Mouse (Mus musculus) neural tube, embryonic 12.5 days (tissue): ENCODE measurements at regions not wholly inside any gene's neighbourhood (a gene's known extent, or its start where the extent isn't known, plus 50 kb on each side); places are given as distances from the start of the nearest gene placed in this dataset.
A peak's percentile ranks its signal among the peaks of the same experiment; 100 is the strongest.

ENCODE experiments used
- ATAC-seq: fragments of 200-750 bp; cut with Nextera tagmentation; 2 replicates; pipeline ENCODE4 v1.8.0; 2017; ENCODE audit warnings: low read depth, mild to moderate bottlenecking, moderate TSS enrichment, moderate library complexity; ENCODE audit not compliant: low FRiP score
- H3K27ac ChIP-seq: fragments of 300-500 bp; sonication (generic); 2 replicates; pipeline ENCODE4 v1.5.1; 2016
- H3K27me3 ChIP-seq: fragments of 300-500 bp; sonication (generic); replicated peaks from 2 replicates; pipeline ENCODE4 v1.6.1; 2016; ENCODE audit warnings: mild to moderate bottlenecking
- H3K36me3 ChIP-seq: fragments of 300-500 bp; sonication (generic); 2 replicates; pipeline ENCODE4 v1.6.1; 2016; ENCODE audit warnings: mild to moderate bottlenecking
- H3K4me1 ChIP-seq: fragments of 300-500 bp; sonication (generic); 2 replicates; pipeline ENCODE4 v1.6.1; 2016
- H3K4me2 ChIP-seq: fragments of 300-500 bp; sonication (generic); replicated peaks from 2 replicates; pipeline ENCODE4 v1.6.1; 2016; ENCODE audit warnings: mild to moderate bottlenecking
- H3K4me3 ChIP-seq: fragments of 300-500 bp; sonication (generic); 2 replicates; pipeline ENCODE4 v1.5.1; 2016
- H3K9ac ChIP-seq: fragments of 300-500 bp; sonication (generic); 2 replicates; pipeline ENCODE4 v1.6.1; 2016; ENCODE audit warnings: mild to moderate bottlenecking
- H3K9me3 ChIP-seq: fragments of 300-500 bp; sonication (generic); 2 replicates; pipeline ENCODE4 v1.6.1; 2016; ENCODE audit warnings: mild to moderate bottlenecking
- WGBS: fragments of 180-500 bp; shearing (Covaris S2); methylation state at CpG from one replicate; pipeline ENCODE4 v1.1.7; 2016; 5-methylcytosine and 5-hydroxymethylcytosine counted together

DNA sequence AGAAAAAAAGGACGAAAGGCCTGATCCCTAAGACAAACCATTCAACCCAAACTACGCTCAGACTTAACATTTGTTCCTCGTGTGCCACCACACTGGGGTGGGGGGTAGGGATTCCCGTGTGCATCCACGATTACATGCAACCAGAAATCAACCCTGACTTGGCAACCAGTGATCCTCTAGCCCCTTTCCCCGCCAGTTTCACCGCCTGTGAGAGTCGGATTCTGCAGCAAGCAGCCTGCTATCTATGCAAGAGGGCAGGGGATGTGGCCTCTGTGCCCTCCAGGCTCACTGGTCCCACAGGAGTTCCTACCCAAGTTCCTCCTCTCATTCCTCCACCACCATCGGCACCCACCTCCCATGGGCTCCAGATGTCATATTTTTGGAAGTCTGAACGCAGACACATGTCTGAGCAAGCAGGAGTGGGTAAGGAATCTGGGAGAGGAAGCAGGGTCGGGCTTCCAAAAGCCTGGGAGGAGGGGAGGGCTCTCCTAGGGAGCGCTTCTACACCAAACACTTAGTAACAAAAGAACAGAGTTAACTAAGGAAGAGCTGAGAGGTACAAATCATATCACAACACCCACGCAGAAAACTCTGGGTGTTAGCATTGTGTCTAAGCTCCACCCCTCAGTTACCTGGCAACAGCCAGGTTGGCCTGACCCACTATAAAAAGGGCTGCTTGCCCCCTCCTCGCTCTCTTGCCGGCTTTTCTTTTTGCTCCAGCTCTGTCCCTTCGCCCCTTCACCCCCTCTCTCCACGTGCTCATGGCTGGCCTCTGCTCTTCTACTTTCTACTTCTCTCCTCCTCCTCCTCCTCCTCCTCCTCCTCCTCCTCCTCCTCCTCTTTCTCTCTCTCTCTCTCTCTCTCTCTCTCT is 127.9 kb upstream of the Arid1b start:
- no peaks in the 10 kb centered on the region for H3K27me3 ChIP-seq
- 38% methylated on average over 17 of the region's 17 CpGs for WGBS
- H3K4me3 ChIP-seq, result no peak overlapping the region
- H3K4me2 ChIP-seq, result peak overlapping the region; percentile 47
- 0 out of 2 replicates have a peak, but pooled peaks have one; percentile 21 for ATAC-seq
- no peaks in the 10 kb centered on the region for H3K36me3 ChIP-seq
- 0 out of 2 replicates have a peak overlapping the region, but pooled peaks have one; percentile 23 for H3K27ac ChIP-seq
- peaks cover 21% of the 10 kb centered on the region for H3K4me1 ChIP-seq
- H3K9ac ChIP-seq, result peak overlapping the region; percentile 38; the same call in 1 of the 2 replicates
- H3K9me3 ChIP-seq, result no peaks in the 10 kb centered on the region

DNA sequence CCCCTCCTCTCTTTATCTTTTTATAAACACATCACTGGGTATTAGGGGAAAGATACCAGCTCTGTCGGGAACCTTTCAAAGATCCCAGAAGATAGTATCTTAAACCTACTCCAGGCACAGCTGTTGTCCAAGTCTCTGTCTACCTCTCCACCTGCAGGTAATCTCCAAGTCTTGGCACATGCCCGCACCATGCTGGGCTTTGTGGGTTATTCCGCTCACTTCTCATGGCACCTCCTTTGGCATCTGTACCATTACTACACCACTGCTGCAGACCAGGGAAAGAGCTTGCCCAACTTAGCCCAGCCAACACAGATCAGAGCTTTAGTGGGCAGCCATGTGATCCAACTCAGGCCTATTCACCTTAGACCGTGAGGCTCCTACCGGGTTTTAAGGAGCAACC is 127.0 kb upstream of the Arid1b start:
- no peak overlapping the region for H3K9ac ChIP-seq

DNA sequence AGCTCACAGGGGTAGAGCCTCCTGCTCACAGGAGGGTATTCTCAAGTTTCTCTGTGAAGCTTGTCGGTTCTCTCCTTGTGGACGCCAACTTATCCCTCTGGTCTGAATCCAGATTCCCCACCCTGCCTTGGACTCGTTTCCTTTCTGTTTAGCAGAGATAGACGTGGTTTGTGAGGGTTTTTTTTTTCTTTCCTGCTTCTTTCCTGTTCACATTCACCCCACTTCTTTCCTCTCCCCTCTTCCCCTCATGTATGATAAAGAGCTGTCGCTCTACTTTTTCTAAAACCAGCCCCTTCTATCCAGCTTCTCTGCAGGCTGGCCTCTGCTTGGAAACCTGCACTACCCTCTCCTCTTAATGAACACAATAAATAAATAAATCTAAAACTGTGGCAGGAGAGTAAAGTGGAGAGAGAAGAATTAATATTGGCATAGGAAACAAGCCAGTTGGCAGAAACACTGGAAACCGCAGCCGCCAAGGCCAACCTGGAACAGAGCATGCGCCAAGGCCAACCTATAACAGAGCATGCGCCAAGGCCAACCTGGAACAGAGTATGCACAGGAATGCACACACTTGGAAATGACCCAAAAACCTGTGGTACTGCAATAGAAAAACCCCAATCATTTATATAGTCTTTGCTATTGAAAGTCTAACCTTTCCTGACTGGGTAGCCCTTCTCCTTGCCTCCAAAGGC is 126.2 kb upstream of the Arid1b start:
- no peak overlapping the region for H3K4me2 ChIP-seq
- no peaks in the 10 kb centered on the region for H3K9me3 ChIP-seq
- no peak overlapping the region for H3K27ac ChIP-seq
- no peaks in the 10 kb centered on the region for H3K36me3 ChIP-seq
- no peak for ATAC-seq
- peaks cover 21% of the 10 kb centered on the region for H3K4me1 ChIP-seq
- H3K27me3 ChIP-seq, result no peaks in the 10 kb centered on the region
- H3K9ac ChIP-seq, result no peak overlapping the region
- WGBS, result 90% methylated on average over 9 of the region's 9 CpGs
- no peak overlapping the region for H3K4me3 ChIP-seq

More for the DNA sequence above, 127.0 kb upstream of the Arid1b start:
- no peaks in the 10 kb centered on the region for H3K9me3 ChIP-seq
- no peak overlapping the region for H3K27ac ChIP-seq
- no peak for ATAC-seq
- H3K27me3 ChIP-seq, result no peaks in the 10 kb centered on the region
- peaks cover 21% of the 10 kb centered on the region for H3K4me1 ChIP-seq
- no peak overlapping the region for H3K4me2 ChIP-seq
- H3K36me3 ChIP-seq, result no peaks in the 10 kb centered on the region
- 93% methylated on average over 5 of the region's 5 CpGs for WGBS
- H3K4me3 ChIP-seq, result no peak overlapping the region

DNA sequence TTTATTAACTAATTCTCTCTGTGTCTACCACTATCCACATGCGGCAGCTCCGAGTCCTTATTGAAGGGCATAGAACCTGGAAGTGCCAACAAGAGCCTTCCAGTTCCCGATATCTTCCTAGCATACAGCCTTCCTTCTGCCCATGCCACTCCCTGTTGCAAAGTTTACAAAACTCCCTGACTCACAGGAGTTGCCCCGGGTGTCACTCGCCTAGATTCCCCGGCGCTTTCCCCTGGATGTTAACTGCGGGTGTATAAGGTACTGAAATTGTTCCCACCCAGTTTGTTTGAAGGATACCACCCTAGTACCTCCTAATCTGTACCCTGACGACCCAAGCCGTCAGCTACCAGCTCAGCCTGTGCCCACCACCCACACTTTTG is 125.7 kb upstream of the Arid1b start:
- ATAC-seq, result no peak
- no peaks in the 10 kb centered on the region for H3K9me3 ChIP-seq
- H3K9ac ChIP-seq, result no peak overlapping the region
- H3K27ac ChIP-seq, result no peak overlapping the region
- no peak overlapping the region for H3K4me2 ChIP-seq
- no peaks in the 10 kb centered on the region for H3K36me3 ChIP-seq
- 92% methylated on average over 10 of the region's 10 CpGs for WGBS
- no peak overlapping the region for H3K4me3 ChIP-seq
- H3K27me3 ChIP-seq, result no peaks in the 10 kb centered on the region
- H3K4me1 ChIP-seq, result peaks cover 21% of the 10 kb centered on the region

DNA sequence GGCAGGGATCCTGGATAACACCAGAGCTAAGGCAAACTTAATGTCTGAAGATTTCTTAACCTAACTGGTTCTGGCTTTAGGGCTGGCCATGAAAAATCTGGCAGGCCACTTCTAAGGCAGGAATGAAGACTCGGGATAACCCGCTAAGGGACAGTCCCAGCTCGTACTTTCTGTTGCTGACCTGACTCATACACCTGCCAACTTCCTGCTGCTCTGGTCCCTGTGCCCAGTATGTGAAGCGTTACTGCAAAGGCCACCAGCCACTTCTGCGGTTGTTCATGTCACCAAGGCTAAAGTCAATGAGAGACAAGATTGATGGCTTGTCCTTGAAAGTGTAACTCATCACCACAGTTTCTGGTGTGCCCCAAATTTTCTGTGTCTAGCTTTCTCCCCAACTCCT is 125.3 kb upstream of the Arid1b start:
- peaks cover 21% of the 10 kb centered on the region for H3K4me1 ChIP-seq
- no peaks in the 10 kb centered on the region for H3K27me3 ChIP-seq
- no peaks in the 10 kb centered on the region for H3K36me3 ChIP-seq
- no peaks in the 10 kb centered on the region for H3K9me3 ChIP-seq
- H3K27ac ChIP-seq, result no peak overlapping the region
- no peak overlapping the region for H3K4me2 ChIP-seq
- no peak overlapping the region for H3K9ac ChIP-seq
- no peak for ATAC-seq
- H3K4me3 ChIP-seq, result no peak overlapping the region
- WGBS, result 89% methylated on average over 5 of the region's 5 CpGs

DNA sequence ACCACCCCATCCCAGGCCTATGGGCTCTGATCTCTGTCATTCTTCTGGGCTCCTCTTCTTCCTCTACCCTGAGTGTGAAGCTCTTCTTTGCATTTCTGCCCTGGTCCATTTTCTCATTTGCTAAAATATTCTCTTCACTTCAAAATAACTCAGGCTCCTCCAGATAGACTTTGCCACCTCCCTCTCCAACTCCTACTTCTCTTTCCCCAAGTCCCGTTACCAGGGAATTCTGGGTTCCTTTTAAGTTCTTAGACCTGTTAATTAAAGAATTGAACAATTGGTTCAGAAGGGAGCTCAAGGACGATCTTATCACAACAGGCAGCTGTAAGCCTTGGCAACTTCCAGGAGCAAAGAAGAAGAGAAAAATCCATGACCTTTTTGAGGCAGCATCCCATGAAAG is 122.9 kb upstream of the Arid1b start:
- 81% methylated on average over 2 of the region's 2 CpGs for WGBS
- Histone ChIP-seq H3K4me2 (no peak overlapping the region), H3K9ac (no peak overlapping the region), H3K36me3 (no peaks in the 10 kb centered on the region), H3K4me3 (no peak overlapping the region), H3K4me1 (peaks cover 3% of the 10 kb centered on the region), H3K27ac (no peak overlapping the region), H3K9me3 (no peaks in the 10 kb centered on the region), H3K27me3 (no peaks in the 10 kb centered on the region)
- ATAC-seq, result no peak

DNA sequence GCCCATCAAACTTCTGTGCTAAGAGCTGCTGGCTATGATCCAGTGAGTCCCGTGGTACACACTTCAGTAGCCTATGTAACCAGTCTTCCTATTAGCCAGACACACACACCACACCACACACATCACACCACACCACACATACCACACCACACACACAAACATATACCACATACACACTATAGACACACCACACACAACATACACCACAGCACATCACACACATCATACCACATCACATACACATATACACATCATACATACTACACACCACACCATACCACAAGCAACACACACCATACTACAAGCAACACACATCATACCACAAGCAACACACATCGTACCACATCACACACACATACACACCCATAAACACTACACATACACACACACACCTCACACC is 119.7 kb upstream of the Arid1b start:
- H3K27me3 ChIP-seq, result no peaks in the 10 kb centered on the region
- H3K4me2 ChIP-seq, result no peak overlapping the region
- H3K27ac ChIP-seq, result no peak overlapping the region
- no peak for ATAC-seq
- no peaks in the 10 kb centered on the region for H3K36me3 ChIP-seq
- 90% methylated on average over 2 of the region's 2 CpGs for WGBS
- H3K4me3 ChIP-seq, result no peak overlapping the region
- no peak overlapping the region for H3K9ac ChIP-seq
- no peaks in the 10 kb centered on the region for H3K4me1 ChIP-seq
- H3K9me3 ChIP-seq, result no peaks in the 10 kb centered on the region

DNA sequence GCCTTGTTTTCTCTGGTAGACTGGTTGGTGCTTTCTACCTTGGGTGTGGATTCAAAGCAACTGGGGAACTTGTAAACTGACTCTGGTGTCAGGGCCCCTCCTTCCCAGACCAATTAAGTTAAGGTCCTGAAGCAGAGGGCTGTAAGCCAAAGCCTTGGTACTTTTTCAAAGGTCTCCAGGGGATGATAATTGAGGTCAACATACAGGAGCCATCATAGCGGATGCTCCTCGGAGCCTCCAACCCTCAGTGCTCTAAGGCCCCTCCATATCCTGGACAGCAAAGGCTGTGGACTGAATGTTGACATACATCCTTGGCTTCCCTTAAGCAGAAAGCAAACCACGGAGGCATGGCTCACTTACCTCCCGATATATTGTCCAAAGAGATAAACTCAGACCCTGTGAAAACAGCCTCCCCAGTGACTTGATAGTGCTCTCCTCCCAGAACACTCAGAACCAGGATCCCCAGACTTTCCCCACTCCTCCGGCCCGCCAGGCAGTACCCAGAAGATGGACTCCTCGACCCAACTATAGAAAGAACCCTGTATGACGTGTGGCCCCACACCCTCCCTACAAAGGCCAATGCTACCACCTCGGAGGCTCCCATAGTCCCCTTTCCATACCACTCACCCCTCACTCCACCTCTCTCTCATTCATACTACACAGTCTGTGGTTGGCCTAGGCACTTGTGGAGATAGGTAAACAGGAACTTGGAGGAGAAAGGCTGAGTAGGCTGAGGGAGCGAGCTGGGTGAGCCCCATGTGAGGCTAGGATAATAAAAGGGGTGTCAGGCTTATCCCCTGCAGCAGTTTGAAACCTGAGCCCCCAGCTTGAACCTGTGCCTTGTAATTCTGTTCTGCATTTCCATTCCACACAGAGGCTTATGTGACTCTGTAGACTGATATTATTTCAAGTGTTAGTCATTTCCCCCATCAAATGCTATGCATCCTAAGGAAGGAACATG is 118.8 kb upstream of the Arid1b start:
- Histone ChIP-seq H3K27ac (no peak overlapping the region), H3K4me3 (no peak overlapping the region), H3K36me3 (no peaks in the 10 kb centered on the region), H3K4me1 (no peaks in the 10 kb centered on the region), H3K4me2 (no peak overlapping the region), H3K9ac (no peak overlapping the region), H3K27me3 (no peaks in the 10 kb centered on the region), H3K9me3 (no peaks in the 10 kb centered on the region)
- ATAC-seq, result no peak
- WGBS, result 76% methylated on average over 10 of the region's 10 CpGs

DNA sequence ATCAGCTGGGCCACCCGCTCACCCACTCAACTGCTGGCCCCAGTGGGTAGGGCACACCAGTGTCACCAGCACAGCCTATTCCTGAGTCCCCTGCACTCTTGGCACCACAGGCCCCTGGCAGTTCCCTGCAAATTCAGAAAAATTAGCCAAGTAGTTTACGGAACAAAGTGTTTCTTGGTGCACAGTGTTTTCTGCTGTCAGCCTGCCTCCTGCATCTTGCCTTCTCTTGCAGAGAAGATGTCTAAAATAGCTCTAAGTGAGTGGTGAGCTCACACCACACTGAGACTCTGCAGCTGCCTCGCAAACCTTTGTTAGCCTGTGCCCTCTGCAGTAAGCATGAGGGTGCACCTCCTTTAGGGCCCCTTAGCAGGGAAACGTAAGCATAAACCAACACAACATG is 117.7 kb upstream of the Arid1b start:
- H3K27ac ChIP-seq, result no peak overlapping the region
- 89% methylated on average over 4 of the region's 4 CpGs for WGBS
- H3K9me3 ChIP-seq, result no peaks in the 10 kb centered on the region
- H3K36me3 ChIP-seq, result no peaks in the 10 kb centered on the region
- no peak overlapping the region for H3K9ac ChIP-seq
- no peak overlapping the region for H3K4me3 ChIP-seq
- no peaks in the 10 kb centered on the region for H3K27me3 ChIP-seq
- H3K4me2 ChIP-seq, result no peak overlapping the region
- H3K4me1 ChIP-seq, result no peaks in the 10 kb centered on the region
- ATAC-seq, result no peak

DNA sequence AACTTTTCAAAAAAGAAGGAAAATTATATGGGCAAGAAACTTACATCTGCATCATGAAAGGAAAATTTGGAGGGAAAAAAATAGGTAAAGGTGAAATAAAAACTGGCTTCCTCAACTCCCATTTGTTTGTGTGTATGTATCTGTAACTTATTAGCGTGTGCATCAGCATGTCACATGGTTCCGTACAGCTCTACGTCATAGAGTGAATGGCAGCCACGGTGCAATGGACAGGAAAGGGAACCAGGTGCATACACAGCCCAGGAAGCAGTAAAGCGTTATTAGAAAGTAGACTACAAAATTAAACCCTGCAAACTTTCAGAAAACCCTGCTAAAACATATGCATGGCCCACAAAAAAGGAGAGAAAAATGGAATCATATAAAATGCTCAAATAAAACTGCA is 112.7 kb upstream of the Arid1b start:
- Histone ChIP-seq H3K9me3 (no peaks in the 10 kb centered on the region), H3K9ac (no peak overlapping the region), H3K4me2 (no peak overlapping the region), H3K27ac (no peak overlapping the region), H3K4me1 (no peaks in the 10 kb centered on the region), H3K36me3 (no peaks in the 10 kb centered on the region), H3K4me3 (no peak overlapping the region), H3K27me3 (no peaks in the 10 kb centered on the region)
- ATAC-seq, result no peak
- WGBS, result 92% methylated on average over 5 of the region's 5 CpGs

DNA sequence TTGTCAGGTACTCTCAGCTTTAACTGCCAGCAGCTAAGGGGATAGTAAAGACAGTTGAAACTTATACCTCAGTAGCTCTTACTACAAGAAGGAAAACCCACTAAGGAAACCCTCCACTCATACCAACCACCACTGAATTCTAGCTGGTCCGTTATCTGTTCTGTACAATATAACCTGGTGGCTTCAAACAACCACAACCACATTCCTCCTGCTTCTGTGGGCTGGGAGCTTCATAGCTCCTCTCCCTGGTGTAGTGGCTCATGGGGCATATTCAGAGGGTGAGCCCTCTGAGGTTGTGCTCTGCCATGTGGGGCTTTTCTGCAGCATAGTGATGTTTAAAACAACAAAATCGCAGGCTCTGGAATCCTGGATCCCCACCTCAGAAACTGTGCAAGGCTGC is 110.0 kb upstream of the Arid1b start:
- Histone ChIP-seq H3K9ac (no peak overlapping the region), H3K4me1 (no peaks in the 10 kb centered on the region)
- WGBS, result 96% methylated on average over 2 of the region's 2 CpGs

DNA sequence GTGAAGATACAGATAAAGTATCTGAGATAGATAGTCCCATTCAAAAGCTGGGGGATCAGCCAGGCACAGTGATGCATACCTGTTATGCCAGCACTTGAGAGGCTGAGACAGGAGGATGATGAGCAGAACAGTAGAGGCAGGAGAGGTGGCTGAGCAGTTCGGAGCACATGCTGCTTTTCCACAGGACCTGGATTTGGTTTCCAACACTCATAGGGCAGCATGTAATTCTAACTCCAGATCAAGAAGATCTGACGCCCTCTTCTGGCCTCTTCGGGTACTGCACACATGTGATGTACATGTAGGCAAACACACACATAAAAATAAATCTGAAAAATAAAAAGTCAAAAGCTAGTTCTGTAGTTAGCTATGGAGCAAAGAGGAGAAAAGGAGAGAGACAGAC is 109.4 kb upstream of the Arid1b start:
- Histone ChIP-seq H3K9ac (no peak overlapping the region), H3K27me3 (no peaks in the 10 kb centered on the region), H3K27ac (no peak overlapping the region), H3K4me2 (no peak overlapping the region), H3K9me3 (no peaks in the 10 kb centered on the region), H3K4me1 (no peaks in the 10 kb centered on the region), H3K4me3 (no peak overlapping the region), H3K36me3 (no peaks in the 10 kb centered on the region)
- WGBS, result 79% methylated on average over 3 of the region's 3 CpGs
- ATAC-seq, result no peak

More for the DNA sequence above, 110.0 kb upstream of the Arid1b start:
- Histone ChIP-seq H3K4me3 (no peak overlapping the region), H3K27me3 (no peaks in the 10 kb centered on the region), H3K9me3 (no peaks in the 10 kb centered on the region), H3K27ac (no peak overlapping the region), H3K36me3 (no peaks in the 10 kb centered on the region), H3K4me2 (no peak overlapping the region)
- ATAC-seq, result no peak
